Mouse (Mus musculus) testis, adult 2 months (tissue): ENCODE results near the gene Hoxb8.

Experiments
- CTCF ChIP-seq: fragments of 200-500 bp; IDR thresholded peaks from 2 replicates; pipeline ENCODE4 v1.5.1; 2012; ENCODE audit warnings: low read depth, mild to moderate bottlenecking, inconsistent platforms, low read length, moderate library complexity; ENCODE audit not compliant: control insufficient read depth, insufficient read depth, insufficient replicate concordance
- POLR2A ChIP-seq: fragments of 200-500 bp; IDR thresholded peaks from 2 replicates; pipeline ENCODE4 v1.6.1; 2012; ENCODE audit warnings: low read depth, mild to moderate bottlenecking, inconsistent platforms, low read length, moderate library complexity; ENCODE audit not compliant: control insufficient read depth

DNA sequence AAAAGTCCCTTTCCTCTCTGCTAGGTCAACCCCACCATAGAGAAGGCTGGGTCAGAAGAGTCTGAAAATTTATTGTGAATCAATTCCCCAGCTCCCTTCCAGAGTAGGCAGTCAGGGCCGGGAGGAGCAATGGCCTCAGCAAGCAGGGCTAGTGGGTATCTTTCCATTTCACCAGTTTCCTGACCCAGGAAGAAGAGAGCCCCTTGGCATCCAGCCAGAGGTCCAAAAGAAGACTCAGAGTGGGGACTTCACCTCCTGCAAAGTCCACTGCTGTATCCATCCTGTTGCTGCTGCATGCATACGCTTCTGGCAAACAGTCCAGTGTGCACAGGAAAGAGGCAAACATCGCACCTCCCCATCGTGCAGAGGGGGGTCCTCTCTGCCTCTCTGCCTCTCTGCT lies 5.8 kb upstream of the Hoxb8 start:
- no peak for TF ChIP-seq CTCF
- TF ChIP-seq POLR2A = no peak
